Mouse (Mus musculus) intestine, embryonic 15.5 days (tissue): ENCODE measurements around the gene Arhgap5. TPM values are rescaled to one million over a fixed set of nuclear protein-coding genes. Genes with fewer than 3 reads are reported as not detected.

Experiments used
- ATAC-seq: fragments of 200-750 bp; cut with Nextera tagmentation; 2 replicates; pipeline ENCODE4 v1.8.0; 2017; ENCODE audit warnings: moderate TSS enrichment, moderate library complexity
- H3K27ac ChIP-seq: fragments of 300-500 bp; sonication (generic); 2 replicates; pipeline ENCODE4 v1.5.1; 2015; ENCODE audit warnings: mild to moderate bottlenecking, inconsistent platforms
- H3K27me3 ChIP-seq: fragments of 300-500 bp; sonication (generic); replicated peaks from 2 replicates; pipeline ENCODE4 v1.6.1; 2015; ENCODE audit warnings: inconsistent platforms
- H3K36me3 ChIP-seq: fragments of 300-500 bp; sonication (generic); 2 replicates; pipeline ENCODE4 v1.6.1; 2015; ENCODE audit warnings: inconsistent platforms
- H3K4me1 ChIP-seq: fragments of 300-500 bp; sonication (generic); replicated peaks from 2 replicates; pipeline ENCODE4 v1.6.1; 2015; ENCODE audit warnings: inconsistent platforms
- H3K4me2 ChIP-seq: fragments of 300-500 bp; sonication (generic); replicated peaks from 2 replicates; pipeline ENCODE4 v1.6.1; 2015; ENCODE audit warnings: mild to moderate bottlenecking, inconsistent platforms
- H3K4me3 ChIP-seq: fragments of 300-500 bp; sonication (generic); replicated peaks from 2 replicates; pipeline ENCODE4 v1.5.1; 2015; ENCODE audit warnings: inconsistent platforms
- H3K9ac ChIP-seq: fragments of 300-500 bp; sonication (generic); 2 replicates; pipeline ENCODE4 v1.6.1; 2015; ENCODE audit warnings: inconsistent platforms
- H3K9me3 ChIP-seq: fragments of 300-500 bp; sonication (generic); 2 replicates; pipeline ENCODE4 v1.6.1; 2016; ENCODE audit warnings: inconsistent platforms
- WGBS: fragments of 180-500 bp; shearing (Covaris S2); methylation state at CpG from one replicate; pipeline ENCODE4 v1.1.7; 2015; 5-methylcytosine and 5-hydroxymethylcytosine counted together
- polyA plus RNA-seq: library from polyadenylated mRNA; unstranded; fragments of >200 nt; fragmentation: Nextera tagmentation; extraction: Ambion mirVana; gene quantifications from 2 replicates; pipeline ENCODE4 v1.2.1, GENCODE M21; 2015

Gene Arhgap5
- polyA plus RNA-seq, 1 experiment from 2014 or later, result 36.0 TPM

DNA sequence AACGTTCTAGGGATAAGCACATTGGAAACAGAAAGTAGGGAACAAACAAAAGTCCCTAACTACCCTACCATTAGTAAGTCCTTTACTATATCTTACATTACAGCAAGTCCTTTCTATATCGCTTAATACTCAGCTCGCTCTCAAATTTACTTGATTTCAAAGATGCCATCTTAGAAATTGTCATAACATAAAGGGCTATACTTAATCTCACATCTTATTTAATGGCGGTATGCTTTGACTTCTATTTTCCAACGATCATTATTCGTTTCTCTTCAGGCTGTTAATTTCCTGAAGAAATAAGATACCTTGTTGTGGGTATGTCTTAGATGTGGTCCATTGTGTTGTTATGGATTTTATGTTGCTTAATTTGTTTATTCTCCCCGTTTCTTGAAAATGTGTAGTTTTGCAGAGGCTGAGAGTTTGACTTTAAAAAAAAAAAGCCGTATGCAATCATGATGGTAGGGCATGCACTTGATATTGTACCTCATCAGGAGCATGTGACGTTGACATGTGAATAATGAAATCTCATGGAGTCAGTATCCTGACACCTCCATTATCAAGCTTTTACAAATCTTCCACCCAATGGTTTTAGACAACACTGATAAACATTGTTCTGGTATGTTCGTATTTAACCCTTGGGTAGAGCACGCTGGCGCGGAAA lies 101.3 kb downstream of the Arhgap5 start:
- Histone ChIP-seq H3K9me3 (no peaks in the 10 kb centered on the region), H3K36me3 (no peaks in the 10 kb centered on the region), H3K4me1 (0 out of 2 replicates have a peak, but pooled peaks cover 6% of the 10 kb centered on the region), H3K27me3 (no peaks in the 10 kb centered on the region), H3K27ac (peak overlapping the region; percentile 95), H3K4me2 (peak overlapping the region; percentile 82), H3K9ac (peak overlapping the region; percentile 55; the same call in 1 of the 2 replicates), H3K4me3 (peak overlapping the region; percentile 74)
- no peak for ATAC-seq
- 45% methylated on average over 13 of the region's 13 CpGs for WGBS

DNA sequence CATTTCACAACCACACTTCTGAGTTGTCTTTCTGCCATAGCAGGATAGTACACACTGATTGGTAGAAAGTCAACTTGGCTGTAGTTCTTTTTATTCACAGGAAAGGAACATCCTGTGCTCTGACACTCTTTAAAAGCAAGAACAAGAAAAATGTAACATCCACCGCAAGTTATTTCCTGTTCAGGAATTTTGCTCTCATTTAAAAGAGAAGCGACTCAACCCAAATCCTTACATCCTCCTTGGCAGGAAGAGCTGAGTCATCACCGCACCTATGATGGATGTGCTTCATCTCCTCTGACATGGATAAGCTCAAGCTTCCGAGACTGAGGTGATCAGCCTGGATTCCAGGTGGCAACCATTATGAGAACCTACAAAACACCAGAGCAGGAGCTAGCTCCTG lies 103.6 kb downstream of the Arhgap5 start:
- WGBS, result 59% methylated on average over 4 of the region's 4 CpGs
- Histone ChIP-seq H3K9me3 (no peaks in the 10 kb centered on the region), H3K27ac (no peak overlapping the region), H3K36me3 (no peaks in the 10 kb centered on the region), H3K9ac (no peak overlapping the region), H3K27me3 (no peaks in the 10 kb centered on the region), H3K4me3 (no peak overlapping the region), H3K4me1 (0 out of 2 replicates have a peak, but pooled peaks cover under 1% of the 10 kb centered on the region), H3K4me2 (no peak overlapping the region)
- no peak for ATAC-seq

DNA sequence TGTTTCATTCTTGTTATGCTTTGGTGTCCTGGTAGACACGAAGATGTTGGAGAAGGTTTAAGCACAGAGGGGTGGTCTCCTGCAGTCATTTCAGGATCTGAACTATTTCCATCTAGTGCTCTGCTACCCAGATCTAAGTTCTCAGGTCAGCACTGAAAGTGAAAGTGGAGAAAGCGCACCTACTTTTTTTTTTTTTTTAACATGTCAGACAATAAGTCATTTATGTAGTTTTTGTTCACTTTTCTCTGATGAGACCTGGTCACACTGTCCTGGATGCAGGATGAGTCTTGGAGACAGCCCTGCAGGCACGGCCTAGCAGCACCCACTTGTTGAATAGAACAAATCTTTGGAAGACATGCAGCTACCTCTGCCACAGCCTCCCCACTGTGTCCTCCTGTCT lies 111.9 kb downstream of the Arhgap5 start:
- WGBS, result 71% methylated on average over 3 of the region's 3 CpGs
- no peak overlapping the region for H3K27ac ChIP-seq
- no peak for ATAC-seq
- H3K9ac ChIP-seq, result no peak overlapping the region
- no peaks in the 10 kb centered on the region for H3K36me3 ChIP-seq
- H3K4me2 ChIP-seq, result no peak overlapping the region
- H3K4me3 ChIP-seq, result no peak overlapping the region
- H3K4me1 ChIP-seq, result no peaks in the 10 kb centered on the region
- H3K9me3 ChIP-seq, result no peaks in the 10 kb centered on the region
- no peaks in the 10 kb centered on the region for H3K27me3 ChIP-seq

DNA sequence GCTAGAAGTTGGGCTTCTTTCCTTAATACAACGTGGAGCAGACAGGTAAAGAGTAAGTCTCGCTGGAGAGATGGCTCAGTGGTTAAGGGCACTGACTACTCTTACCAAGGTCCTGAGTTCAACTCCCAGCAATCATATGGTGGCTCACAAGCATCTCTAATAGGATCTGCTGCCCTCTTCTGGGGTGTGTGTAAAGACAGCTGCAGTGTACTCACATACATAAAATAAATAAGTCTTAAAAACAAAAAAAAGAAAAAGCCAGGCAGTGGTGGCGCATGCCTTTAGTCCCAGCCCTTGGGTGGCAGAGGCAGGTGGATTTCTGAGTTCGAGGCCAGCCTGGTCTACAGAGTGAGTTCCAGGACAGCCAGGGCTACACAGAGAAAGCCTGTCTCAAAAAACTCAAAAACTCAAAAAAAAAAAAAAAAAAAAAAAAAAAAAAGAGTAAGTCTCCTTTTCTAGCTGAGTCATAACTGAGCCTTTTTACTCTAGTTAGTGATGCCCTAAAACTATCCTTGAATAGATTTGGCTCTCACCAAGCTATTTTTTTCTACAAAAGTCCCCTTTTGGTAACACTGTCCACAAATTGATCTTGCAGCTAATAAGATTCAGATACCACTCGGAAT lies 114.8 kb downstream of the Arhgap5 start:
- no peaks in the 10 kb centered on the region for H3K27me3 ChIP-seq
- WGBS, result 82% methylated on average over 5 of the region's 5 CpGs
- no peak for ATAC-seq

DNA sequence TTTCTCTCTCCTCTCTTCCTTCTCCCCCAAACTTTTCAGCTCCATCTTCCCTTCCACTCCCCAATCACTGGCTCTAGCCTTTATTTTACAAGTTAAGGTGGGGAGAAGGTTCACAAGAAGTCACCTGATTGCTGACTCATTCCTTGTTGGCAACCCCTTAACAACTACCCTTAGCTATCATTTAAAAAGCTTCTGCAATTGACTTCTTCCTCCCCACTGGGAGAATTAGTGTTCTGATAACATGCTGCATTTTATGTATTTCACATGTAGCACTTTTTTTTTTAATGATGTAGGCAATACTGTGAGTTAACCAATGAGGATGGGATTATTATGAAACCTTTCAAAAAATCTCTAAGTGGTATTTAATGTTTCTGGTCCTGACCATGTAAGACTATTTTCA lies 115.9 kb downstream of the Arhgap5 start:
- H3K9me3 ChIP-seq, result no peaks in the 10 kb centered on the region
- ATAC-seq, result no peak
- H3K4me3 ChIP-seq, result no peak overlapping the region
- no peak overlapping the region for H3K9ac ChIP-seq
- no peaks in the 10 kb centered on the region for H3K27me3 ChIP-seq
- no peak overlapping the region for H3K27ac ChIP-seq
- H3K36me3 ChIP-seq, result no peaks in the 10 kb centered on the region
- H3K4me1 ChIP-seq, result no peaks in the 10 kb centered on the region
- no peak overlapping the region for H3K4me2 ChIP-seq

More for the DNA sequence above, 114.8 kb downstream of the Arhgap5 start:
- H3K4me1 ChIP-seq, result no peaks in the 10 kb centered on the region
- no peak overlapping the region for H3K27ac ChIP-seq
- H3K4me3 ChIP-seq, result no peak overlapping the region
- no peak overlapping the region for H3K9ac ChIP-seq
- no peaks in the 10 kb centered on the region for H3K36me3 ChIP-seq
- H3K9me3 ChIP-seq, result no peaks in the 10 kb centered on the region
- no peak overlapping the region for H3K4me2 ChIP-seq

Other genes with a start within 250 kb of the Arhgap5 start
- 1.9 and 2.1 TPM in 2 replicates for gene Akap6, start 195.4 kb downstream of the Arhgap5 start, polyA plus RNA-seq